Mouse (Mus musculus) embryonic facial prominence, embryonic 14.5 days (tissue): ENCODE measurements around the gene Sgca. TPM values are rescaled to one million over a fixed set of nuclear protein-coding genes. Genes with fewer than 3 reads are reported as not detected.
A peak's percentile ranks its signal among the peaks of the same experiment; 100 is the strongest.
"Not testable (repeated sequence)": the region's sequence is repeated elsewhere in the genome, so short reads cannot be mapped to it uniquely, and the experiment has no call there.

Source experiments
- ATAC-seq: fragments of 200-750 bp; cut with Nextera tagmentation; 2 replicates; pipeline ENCODE4 v1.8.0; 2017; ENCODE audit warnings: low read depth, moderate number of reproducible peaks, moderate TSS enrichment
- DNase-seq: peaks from one replicate; pipeline ENCODE4 v3.0.0-alpha.2; 2015; ENCODE audit warnings: low spot score
- H3K27ac ChIP-seq: fragments of 300-500 bp; sonication (generic); replicated peaks from 2 replicates; pipeline ENCODE4 v1.5.1; 2014; ENCODE audit warnings: low read depth, mild to moderate bottlenecking, low read length, moderate library complexity
- H3K27me3 ChIP-seq: fragments of 300-500 bp; sonication (generic); replicated peaks from 2 replicates; pipeline ENCODE4 v1.6.1; 2014; ENCODE audit warnings: low read length; ENCODE audit not compliant: control insufficient read depth, insufficient read depth
- H3K36me3 ChIP-seq: fragments of 300-500 bp; sonication (generic); 2 replicates; pipeline ENCODE4 v1.6.1; 2014; ENCODE audit warnings: low read length, mixed read lengths; ENCODE audit not compliant: control insufficient read depth, insufficient read depth
- H3K4me1 ChIP-seq: fragments of 300-500 bp; sonication (generic); 2 replicates; pipeline ENCODE4 v1.6.1; 2014; ENCODE audit warnings: antibody characterized with exemption, low read length; ENCODE audit not compliant: control insufficient read depth, insufficient read depth
- H3K4me2 ChIP-seq: fragments of 300-500 bp; sonication (generic); 2 replicates; pipeline ENCODE4 v1.6.1; 2014; ENCODE audit warnings: low read depth, mild to moderate bottlenecking, low read length, moderate library complexity, mixed read lengths
- H3K4me3 ChIP-seq: fragments of 300-500 bp; sonication (generic); 2 replicates; pipeline ENCODE4 v1.5.1; 2014; ENCODE audit warnings: low read depth, mild to moderate bottlenecking, low read length
- H3K9ac ChIP-seq: fragments of 300-500 bp; sonication (generic); 2 replicates; pipeline ENCODE4 v1.6.1; 2014; ENCODE audit warnings: low read depth, mild to moderate bottlenecking, low read length, moderate library complexity, mixed read lengths
- H3K9me3 ChIP-seq: fragments of 300-500 bp; sonication (generic); 2 replicates; pipeline ENCODE4 v1.6.1; 2016; ENCODE audit warnings: low read length; ENCODE audit not compliant: control insufficient read depth
- WGBS: fragments of 180-500 bp; shearing (Covaris S2); extraction: QIAGEN DNeasy Blood & Tissue Kit; methylation state at CpG from one replicate; pipeline ENCODE4 v1.1.7; 2014; 5-methylcytosine and 5-hydroxymethylcytosine counted together
- polyA plus RNA-seq: library from polyadenylated mRNA; unstranded; fragments of >200 nt; fragmentation: Nextera tagmentation; extraction: Ambion mirVana; gene quantifications from 2 replicates; pipeline ENCODE4 v1.2.1, GENCODE M21; 2014

Sgca gene
- polyA plus RNA-seq, 1 experiment from 2014 or later: 18.6 TPM

GRCm38 (mm10) chr11:94972887-94973286 lies 3.2 kb downstream of the Sgca start:
- no peak for ATAC-seq
- no peaks in the 10 kb centered on the region for H3K4me1 ChIP-seq

GRCm38 (mm10) chr11:94971895-94972615 lies 4.1 kb downstream of the Sgca start:
- DNase-seq (no peak), ATAC-seq (no peak)
- H3K9me3 ChIP-seq: no peaks in the 10 kb centered on the region
- H3K27ac ChIP-seq: no peak overlapping the region
- H3K4me1 ChIP-seq: no peaks in the 10 kb centered on the region
- H3K4me2 ChIP-seq: no peak overlapping the region
- 61% methylated on average over 16 of the region's 16 CpGs for WGBS
- H3K4me3 ChIP-seq: no peak overlapping the region
- no peaks in the 10 kb centered on the region for H3K36me3 ChIP-seq
- H3K27me3 ChIP-seq: no peaks in the 10 kb centered on the region
- H3K9ac ChIP-seq: no peak overlapping the region

More at GRCm38 (mm10) chr11:94972887-94973286, 3.2 kb downstream of the Sgca start:
- H3K4me3 ChIP-seq: no peak overlapping the region
- no peaks in the 10 kb centered on the region for H3K27me3 ChIP-seq
- H3K9me3 ChIP-seq: no peaks in the 10 kb centered on the region
- H3K4me2 ChIP-seq: no peak overlapping the region; the same call in 1 of the 2 replicates
- H3K9ac ChIP-seq: no peak overlapping the region
- no peak overlapping the region for H3K27ac ChIP-seq
- H3K36me3 ChIP-seq: no peaks in the 10 kb centered on the region
- no peak for DNase-seq
- 63% methylated on average over 5 of the region's 5 CpGs for WGBS

- no peaks in the 10 kb centered on the region for H3K9me3 ChIP-seq
- no peaks in the 10 kb centered on the region for H3K27me3 ChIP-seq
- ATAC-seq: peak; percentile 44; the same call in 1 of the 2 replicates
- no peak overlapping the region for H3K9ac ChIP-seq
- H3K4me2 ChIP-seq: no peak overlapping the region
- H3K4me3 ChIP-seq: no peak overlapping the region
- H3K4me1 ChIP-seq: no peaks in the 10 kb centered on the region
- WGBS: 60% methylated on average over 15 of the region's 15 CpGs
- DNase-seq: peak; percentile 82
- H3K36me3 ChIP-seq: no peaks in the 10 kb centered on the region
- no peak overlapping the region for H3K27ac ChIP-seq
These were observed 5.8 kb downstream of the Sgca start for GRCm38 (mm10) chr11:94970210-94970943.

- H3K27ac ChIP-seq, ATAC-seq, DNase-seq: not testable (repeated sequence)
These were observed 6.4 kb downstream of the Sgca start for GRCm38 (mm10) chr11:94969709-94970108.

GRCm38 (mm10) chr11:94968187-94968586 lies 7.9 kb downstream of the Sgca start:
- DNase-seq: no peak
- 88% methylated on average over 7 of the region's 7 CpGs for WGBS

More at GRCm38 (mm10) chr11:94969709-94970108, 6.4 kb downstream of the Sgca start:
- not testable (repeated sequence) for H3K4me3 ChIP-seq, H3K36me3 ChIP-seq, H3K27me3 ChIP-seq, H3K9ac ChIP-seq, H3K9me3 ChIP-seq, H3K4me1 ChIP-seq, H3K4me2 ChIP-seq
- WGBS: 89% methylated on average over 4 of the region's 4 CpGs

GRCm38 (mm10) chr11:94967419-94967818 lies 8.7 kb downstream of the Sgca start, which contains the start of gene Hils1:
Gene Hils1, plus strand, starts transcription at chr11:94967593.
- no peak within 1 kb of the TSS for H3K27ac ChIP-seq
- no peak for DNase-seq
- no peak within 1 kb of the TSS for H3K4me3 ChIP-seq
- H3K27me3 ChIP-seq: no peaks in the 10 kb centered on the region
- no peaks in the 10 kb centered on the region for H3K9me3 ChIP-seq
- no peak within 1 kb of the TSS for H3K4me2 ChIP-seq
- 34% methylated on average over 4 of the region's 4 CpGs for WGBS
- ATAC-seq: no peak
- H3K9ac ChIP-seq: no peak within 1 kb of the TSS
- no peaks in the 10 kb centered on the region for H3K36me3 ChIP-seq
- H3K4me1 ChIP-seq: peaks cover 8% of the 10 kb centered on the region; the same call in 1 of the 2 replicates

More at GRCm38 (mm10) chr11:94968187-94968586, 7.9 kb downstream of the Sgca start:
- Histone ChIP-seq H3K27me3 (no peaks in the 10 kb centered on the region), H3K36me3 (no peaks in the 10 kb centered on the region), H3K27ac (no peak overlapping the region), H3K4me2 (no peak overlapping the region), H3K9me3 (no peaks in the 10 kb centered on the region), H3K9ac (no peak overlapping the region), H3K4me3 (no peak overlapping the region), H3K4me1 (peaks cover 8% of the 10 kb centered on the region; the same call in 1 of the 2 replicates)
- ATAC-seq: no peak

- Histone ChIP-seq H3K4me1 (peaks cover 19% of the 10 kb centered on the region), H3K27me3 (no peaks in the 10 kb centered on the region), H3K9me3 (no peaks in the 10 kb centered on the region), H3K27ac (no peak overlapping the region), H3K4me3 (no peak overlapping the region), H3K4me2 (no peak overlapping the region), H3K9ac (no peak overlapping the region), H3K36me3 (no peaks in the 10 kb centered on the region)
- ATAC-seq (no peak), DNase-seq (no peak)
- 71% methylated on average over 5 of the region's 5 CpGs for WGBS
These were observed 13.5 kb downstream of the Sgca start for GRCm38 (mm10) chr11:94962534-94963101.

GRCm38 (mm10) chr11:94958065-94958858 lies 17.9 kb downstream of the Sgca start:
- H3K36me3 ChIP-seq: no peaks in the 10 kb centered on the region
- H3K4me2 ChIP-seq: no peak overlapping the region
- no peak overlapping the region for H3K4me3 ChIP-seq
- no peak overlapping the region for H3K9ac ChIP-seq
- H3K4me1 ChIP-seq: peaks cover 14% of the 10 kb centered on the region
- ATAC-seq (peak; percentile 37), DNase-seq (peak; percentile 81)
- WGBS: 12% methylated on average over 7 of the region's 8 CpGs
- no peaks in the 10 kb centered on the region for H3K9me3 ChIP-seq
- peak overlapping the region; percentile 68 for H3K27ac ChIP-seq
- H3K27me3 ChIP-seq: no peaks in the 10 kb centered on the region
